Mouse (Mus musculus) ovary, postnatal 14 days (tissue): ENCODE measurements around the gene Gmpr.

Source experiments
- DNase-seq: peaks from one replicate; pipeline ENCODE4 v3.0.0; 2022; ENCODE audit warnings: low spot score

The Gmpr gene

DNA sequence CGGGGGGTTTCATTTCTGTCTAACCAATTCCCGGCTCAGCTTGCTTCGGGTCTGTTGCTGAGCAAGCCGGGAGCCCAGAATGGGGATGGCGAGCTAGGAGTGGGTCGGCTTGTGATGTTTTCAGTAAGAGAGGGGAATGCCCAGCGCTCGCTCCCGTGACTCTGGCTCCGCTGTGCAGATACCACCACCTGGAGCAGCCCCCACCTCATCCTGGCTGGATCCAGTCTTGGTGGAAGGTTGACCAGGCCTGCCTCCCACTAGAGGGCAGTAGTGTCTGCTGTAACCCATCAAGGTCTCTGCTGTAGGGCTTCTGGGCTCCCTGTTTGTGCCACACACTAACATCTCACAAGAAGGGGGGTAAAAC lies 31.9 kb downstream of the Gmpr start:
- peak; percentile 79 for DNase-seq

DNA sequence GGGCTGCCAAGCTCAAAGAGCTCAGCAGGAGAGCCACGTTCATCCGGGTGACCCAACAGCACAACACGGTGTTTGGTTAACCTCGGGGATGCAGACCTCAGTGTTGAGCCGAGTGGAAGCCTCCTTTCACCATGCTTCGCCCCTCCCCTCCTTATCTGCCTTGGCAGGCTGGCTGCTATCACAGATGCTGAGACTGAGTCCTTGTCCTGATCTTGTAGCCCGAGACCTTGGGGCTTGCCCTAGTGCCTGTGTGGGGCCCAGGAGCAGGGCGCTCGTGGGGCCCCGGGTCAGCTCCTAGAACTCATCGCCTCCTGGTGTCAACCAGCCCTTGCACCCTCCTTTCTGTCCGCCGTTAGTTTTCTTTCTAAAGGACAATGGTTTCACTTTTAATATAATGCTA lies 38.7 kb downstream of the Gmpr start:
- DNase-seq: no peak

DNA sequence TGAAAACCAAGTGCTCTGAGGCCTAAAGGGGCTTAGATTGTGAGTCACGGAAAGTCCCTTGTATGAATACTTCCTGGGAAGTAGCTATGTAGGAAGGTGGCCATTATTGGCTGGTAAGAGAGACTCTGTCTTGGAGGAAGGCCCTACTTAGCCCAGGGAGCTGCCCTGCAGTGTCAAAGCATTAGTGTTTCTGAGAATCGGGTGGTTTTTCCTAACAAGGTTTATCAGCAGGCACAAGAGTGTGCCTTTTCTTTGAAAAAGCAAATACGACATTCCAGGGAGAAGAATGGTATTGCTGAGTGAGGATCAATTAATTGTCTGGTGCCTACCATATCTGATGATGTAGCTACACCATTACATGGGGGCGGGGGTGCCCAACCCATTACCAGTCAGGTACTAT lies 39.7 kb downstream of the Gmpr start:
- DNase-seq: no peak

DNA sequence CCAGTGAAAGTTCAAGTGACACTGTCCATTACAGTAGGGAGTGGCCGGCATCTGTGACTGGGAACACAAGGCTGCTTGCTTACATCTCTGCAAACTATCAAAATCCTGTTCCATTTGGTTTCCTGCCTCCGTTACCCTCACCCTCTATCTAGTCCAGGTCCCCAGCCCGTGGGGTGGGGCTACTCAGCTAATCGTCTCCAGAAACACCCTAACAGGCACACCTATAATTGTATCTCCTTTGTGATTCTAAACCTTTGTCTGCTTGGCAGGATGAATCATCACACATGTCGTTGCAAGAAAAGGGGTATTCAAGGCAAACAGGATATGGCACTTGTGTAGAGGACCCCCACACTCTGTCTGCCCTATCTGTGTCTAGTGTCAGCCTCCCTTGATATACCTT lies 40.3 kb downstream of the Gmpr start:
- DNase-seq: no peak

DNA sequence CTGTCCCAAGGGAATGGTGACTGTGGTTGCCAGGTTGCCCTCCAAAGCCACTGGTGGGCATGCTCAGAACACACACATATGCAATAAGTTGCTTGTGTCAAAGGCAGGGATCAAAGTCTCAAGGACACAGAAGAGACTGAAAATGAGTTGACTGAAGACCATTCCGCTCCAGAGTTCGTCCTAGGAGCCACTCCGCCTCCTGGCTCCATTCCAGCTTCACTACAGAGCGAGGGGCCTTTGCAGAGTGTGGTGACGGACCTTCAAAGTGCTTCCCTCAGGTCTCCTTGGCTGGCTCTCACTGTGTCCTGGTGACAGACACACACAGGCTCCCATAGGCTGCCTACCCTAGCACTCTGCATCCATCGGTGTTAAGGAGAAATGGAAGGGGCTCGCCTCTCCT lies 46.4 kb downstream of the Gmpr start:
- no peak for DNase-seq

DNA sequence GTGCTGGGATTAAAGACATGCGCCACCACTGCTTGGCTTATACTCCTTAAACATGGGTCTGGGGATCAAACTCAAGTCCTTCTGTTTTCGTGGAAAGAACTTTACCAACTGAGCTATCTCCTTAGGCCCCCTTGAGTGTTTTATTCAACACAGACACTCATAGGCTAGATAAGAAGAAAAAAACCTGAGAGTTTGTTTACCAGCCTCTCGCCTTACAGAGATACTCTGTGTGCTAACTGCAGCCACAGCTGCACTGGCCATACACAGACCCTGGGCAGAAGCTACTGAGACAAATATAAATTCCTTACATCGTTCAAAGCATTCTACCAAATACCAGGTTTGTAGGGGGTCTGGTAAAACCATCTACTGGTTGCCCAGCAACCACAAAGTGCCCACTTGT lies 51.1 kb downstream of the Gmpr start:
- no peak for DNase-seq

DNA sequence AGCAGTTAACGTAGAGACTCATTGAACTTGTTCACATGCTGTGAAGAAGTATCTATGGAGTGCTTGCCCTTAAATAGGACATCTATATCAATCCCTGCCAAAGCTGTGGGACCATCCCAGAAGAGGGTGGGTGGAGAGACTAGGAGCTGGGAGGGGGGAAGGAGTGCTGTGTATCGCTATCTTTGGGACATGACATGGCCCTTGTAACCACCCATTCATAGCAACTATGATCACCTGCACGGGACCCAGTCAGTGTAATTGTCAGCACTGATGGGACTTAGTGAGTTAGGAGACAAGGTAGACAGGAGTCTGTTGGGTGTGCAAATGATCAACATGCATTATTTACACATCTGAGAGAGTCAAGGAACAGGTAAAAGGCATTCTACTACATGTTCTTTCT lies 52.0 kb downstream of the Gmpr start:
- no peak for DNase-seq

DNA sequence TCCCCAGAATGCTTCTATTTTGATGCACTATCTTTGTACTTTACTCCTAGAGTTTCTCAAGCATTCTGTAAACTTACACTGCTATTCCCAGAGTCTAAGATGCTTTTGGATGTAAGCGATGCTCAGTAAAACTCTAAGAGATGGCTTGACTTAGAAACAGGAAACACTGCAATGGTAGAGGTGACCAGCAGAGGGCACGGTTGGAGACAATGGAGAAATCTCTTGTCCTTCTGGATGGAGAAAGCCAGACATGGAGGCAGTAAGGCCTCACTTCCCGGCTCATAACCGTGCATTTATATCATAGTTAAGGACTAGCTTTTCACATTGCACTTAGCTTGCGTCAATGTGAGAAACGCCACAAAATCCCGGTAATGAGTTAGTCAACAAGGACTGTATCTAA lies 53.3 kb downstream of the Gmpr start:
- DNase-seq: no peak

DNA sequence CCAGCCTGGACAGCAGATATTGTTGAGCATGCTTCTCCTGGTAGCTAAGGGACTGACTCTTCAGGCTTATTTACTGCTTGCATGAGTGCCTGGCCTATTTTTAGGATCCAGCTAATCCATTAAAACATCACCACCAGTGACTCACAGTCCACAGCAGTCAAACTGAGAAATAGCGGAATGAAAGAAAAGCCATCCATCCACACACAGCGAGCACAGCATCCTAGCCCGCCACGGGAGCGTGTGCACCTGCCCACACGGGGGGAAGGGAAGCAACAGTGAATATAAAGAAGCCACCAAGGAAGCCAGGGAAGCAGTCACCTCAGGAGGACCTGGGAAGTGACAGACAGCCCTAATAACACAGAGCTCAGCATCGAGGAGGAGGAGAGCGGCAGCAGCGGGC lies 54.8 kb downstream of the Gmpr start:
- no peak for DNase-seq

DNA sequence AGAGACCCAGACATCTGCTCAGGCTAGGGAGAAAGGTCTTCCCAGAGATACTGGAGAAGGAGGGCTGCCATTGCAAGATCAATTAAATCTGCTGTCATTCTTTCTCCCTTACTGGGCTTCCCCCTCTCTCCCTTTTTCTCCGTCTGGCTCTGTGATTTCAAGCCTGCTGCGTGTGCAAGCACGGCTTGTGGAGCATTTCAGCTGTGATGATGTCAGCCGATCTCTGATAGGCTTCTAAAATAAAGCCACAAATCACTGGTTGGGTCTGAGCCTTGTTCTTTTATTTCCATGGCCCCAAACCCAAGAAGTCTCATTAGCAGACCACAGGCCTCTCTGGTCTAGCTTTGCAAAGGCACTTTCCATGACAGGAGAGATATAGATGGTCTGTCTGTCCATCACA lies 57.7 kb downstream of the Gmpr start:
- no peak for DNase-seq

DNA sequence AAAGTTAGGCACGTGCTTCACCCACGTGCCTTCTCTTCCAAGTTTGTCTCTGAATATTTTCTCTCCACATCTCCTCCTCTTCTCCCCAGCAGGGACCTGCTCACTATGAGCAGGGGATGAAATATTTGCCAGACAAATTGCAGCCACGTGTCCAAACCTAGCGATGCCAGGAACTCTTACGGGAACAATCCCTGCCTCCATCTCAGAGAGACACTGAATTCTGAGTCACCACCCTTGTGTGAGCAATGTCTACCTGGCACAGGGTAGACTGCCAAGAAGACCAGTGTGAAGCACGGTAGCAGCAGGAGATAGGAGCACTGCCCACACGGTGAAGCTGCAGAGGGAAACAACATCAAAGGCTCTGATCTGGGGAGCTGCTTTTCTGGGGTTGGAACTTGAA lies 62.7 kb downstream of the Gmpr start:
- no peak for DNase-seq

DNA sequence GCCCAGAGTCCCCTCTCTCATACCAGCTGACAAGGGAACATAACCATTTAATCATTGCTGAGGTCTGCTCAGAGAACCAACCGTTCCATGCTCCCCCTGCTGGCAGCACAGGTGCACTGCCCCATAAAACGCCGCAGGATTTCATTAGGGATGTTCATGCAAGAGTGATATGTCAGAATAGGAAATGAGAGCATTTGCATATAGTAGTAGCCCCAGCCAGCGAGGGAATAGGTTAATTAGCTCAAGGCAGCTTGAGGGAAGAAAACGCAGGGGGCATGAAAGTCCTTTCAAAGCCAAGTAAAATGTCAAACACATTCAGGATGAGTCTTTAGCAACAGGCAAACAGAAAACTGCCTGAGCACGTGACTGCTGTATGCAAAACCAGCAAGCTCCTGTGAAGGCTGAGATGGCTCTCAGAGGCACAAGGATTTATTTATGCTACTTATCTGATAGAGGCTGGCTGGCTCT lies 64.6 kb downstream of the Gmpr start:
- peak; percentile 81 for DNase-seq

DNA sequence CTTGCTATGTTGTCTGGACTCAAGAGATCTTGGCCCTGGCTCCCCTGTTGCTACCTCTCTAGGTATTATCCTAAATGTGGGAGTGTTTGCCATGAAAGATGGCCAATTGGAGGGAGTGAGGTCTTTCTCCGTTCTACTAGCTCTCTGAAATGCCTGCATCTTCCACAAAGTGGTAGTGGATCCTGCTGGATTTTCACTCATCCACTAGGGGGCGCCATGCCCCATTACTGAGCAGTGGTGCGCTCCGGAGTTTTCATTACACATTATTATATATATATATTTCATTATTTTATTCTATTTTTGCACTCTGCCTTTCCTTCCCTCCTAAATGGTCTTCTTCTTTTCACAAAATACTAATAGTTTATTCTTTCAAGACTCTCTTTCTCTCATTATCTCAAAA lies 65.5 kb downstream of the Gmpr start:
- peak; percentile 43 for DNase-seq

DNA sequence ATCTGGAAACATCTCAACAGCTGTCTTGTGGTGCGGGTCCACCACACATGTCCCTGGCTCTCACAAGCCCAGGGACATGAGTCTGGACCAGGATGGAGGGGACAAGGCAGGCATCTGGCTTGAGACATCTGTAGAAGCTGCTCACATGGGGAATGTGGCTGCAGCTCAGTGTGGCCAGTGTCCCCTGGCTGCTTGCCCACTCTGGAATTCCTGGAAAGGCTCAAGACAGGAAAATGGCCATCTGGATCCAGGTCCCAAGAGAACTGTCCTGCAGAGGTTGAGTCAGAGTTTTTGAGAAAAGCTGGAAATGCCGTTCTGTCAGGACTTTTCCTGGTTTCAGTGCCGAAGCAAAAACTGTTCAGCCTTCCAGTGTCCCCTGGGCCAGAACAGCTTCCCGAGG lies 68.9 kb downstream of the Gmpr start:
- peak; percentile 58 for DNase-seq

DNA sequence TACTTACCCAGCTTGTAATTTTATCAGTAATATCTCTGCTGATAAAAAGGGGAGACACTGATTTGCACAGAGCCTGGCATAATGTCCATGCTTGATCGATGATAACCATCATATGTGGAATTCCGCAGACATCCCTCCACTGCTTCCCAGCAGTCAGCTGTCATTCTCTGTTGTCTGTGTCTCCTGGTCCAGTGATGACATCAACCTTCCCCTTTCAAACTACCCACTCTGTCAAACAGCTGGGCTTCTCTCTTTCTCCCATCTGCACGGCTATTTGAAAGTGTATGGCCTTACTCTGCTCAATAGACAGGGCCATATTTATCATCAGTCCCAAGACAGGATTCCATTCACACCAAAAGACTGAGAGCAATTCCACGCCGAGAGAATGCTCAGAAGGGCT lies 70.1 kb downstream of the Gmpr start:
- no peak for DNase-seq

DNA sequence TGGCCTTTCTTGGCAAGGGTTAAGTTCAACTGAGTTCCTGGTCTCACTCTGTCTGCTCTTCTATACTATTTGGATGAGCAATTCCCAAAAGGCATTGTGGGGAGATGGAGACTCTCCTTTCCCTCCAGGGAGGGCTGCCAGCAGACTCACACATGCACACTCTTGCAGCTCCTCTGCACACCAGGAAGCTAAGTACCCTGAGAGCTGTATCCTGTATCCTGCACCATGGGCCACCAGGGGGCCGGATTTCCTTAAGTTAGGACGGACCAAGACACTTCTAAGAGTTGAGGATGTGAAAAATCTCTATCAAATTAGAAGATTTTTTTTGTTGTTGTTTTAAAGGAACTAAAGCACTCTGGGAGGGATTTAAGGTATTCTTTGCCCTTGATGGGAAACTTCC lies 70.5 kb downstream of the Gmpr start:
- no peak for DNase-seq

DNA sequence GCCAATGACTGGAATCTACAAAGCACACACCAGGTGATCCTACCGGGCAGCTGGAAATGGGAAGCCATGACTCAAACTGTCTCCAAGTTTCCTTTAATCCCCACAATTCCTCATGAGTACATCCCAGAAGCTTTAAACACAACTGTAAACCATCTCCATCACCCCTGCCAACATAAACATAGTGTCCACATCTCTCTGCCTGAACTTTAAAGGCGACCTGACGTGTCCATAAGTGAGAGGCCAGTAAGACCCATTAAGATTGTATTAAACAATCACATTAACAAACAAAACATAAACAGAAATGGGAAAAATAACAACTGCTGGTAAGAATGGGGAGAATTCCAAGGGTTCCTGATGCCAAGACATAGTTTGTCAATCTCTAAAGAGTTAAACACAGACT lies 72.5 kb downstream of the Gmpr start:
- no peak for DNase-seq

DNA sequence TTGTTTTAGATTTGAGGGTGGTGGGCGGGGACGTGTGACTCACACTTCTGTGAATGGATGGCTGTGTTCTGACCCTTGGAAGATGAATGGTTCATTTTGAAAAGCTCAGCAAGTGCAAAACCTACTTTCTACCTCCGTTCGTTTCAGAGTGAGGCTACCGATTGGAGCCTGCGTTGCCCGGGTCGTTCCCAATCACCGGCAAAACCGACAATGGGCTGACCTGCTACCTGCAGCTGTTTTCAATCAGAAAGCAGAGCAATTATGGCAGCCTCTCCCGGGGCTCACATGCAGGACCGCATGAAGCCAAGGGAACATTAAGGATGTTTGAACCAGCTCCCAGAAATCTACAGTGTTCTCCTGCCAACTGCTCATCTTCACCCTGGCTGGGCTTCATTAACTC lies 75.0 kb downstream of the Gmpr start:
- peak; percentile 9 for DNase-seq

DNA sequence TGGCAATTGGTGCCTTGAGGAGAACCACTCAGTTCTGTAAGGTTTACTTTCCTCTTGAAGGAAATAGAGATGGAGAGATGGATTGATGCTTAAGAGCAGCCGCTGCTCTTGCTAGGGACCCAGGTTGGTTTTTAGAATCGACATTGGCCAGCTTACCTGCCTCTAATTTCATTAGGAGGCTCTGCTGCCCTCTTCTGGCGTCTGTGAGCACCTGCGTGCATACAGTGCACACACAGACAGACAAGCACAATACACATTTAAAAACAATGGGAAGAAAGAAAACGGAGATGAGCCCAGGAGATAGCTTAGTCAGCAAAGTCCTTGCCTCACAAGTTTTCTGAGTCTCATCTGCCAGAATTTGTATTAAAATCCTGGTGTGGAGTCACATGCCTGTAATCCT lies 75.8 kb downstream of the Gmpr start:
- no peak for DNase-seq

DNA sequence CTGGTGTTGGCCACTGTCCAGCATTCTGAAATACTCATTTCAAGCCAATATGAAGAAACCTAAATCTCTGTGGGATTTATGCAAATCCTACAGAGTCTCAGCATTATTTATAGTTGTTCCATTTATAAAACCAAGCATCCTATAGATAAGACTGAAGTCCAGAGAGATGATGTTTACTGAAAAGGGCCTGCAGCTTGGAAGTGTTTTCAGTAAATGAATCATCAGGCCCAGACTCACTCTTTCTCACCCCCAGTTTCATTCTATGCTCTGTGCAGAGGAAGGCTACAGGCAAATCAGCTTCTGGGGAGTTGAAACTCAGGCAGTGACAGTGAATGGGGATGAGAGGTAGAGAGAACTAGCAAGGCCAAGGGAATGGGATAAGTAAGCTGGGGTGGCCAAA lies 83.7 kb downstream of the Gmpr start:
- DNase-seq: no peak

DNA sequence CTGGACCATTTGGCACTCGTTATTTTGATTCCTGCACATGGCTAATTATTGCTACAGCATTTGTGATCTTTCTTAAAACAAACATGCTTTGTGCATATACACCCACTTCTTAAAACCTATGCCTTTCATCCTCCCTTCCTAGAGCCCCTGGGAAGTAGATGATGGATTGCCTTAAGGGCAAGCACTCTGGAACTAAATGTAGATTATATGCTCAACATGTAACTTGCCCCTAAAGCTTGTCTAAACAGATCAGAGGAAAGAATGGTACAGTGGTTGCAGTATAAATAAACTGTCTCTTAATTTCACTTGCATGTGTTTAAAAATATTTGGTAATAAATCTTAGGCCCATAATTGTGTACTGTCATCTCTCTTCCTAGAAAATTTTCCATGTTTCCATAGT lies 86.7 kb downstream of the Gmpr start:
- DNase-seq: no peak

DNA sequence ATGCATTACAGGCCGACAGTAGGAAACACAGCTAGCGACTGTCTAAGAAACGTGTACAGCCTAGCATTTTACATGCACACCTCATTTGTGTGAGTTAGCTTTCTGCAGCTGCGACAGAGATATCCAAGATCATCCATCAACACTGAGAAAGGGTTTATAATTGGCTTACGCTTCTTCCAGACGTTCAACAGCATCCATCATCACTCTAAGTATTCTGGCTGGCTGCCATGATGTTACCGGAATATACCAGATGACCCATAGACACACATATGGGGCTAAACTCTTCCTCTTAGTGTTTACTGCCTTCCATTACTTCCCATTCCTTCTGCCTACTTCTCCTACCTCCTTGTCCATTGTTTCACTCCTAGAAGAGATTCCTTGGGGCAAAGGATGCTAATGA lies 88.2 kb downstream of the Gmpr start:
- DNase-seq: no peak

DNA sequence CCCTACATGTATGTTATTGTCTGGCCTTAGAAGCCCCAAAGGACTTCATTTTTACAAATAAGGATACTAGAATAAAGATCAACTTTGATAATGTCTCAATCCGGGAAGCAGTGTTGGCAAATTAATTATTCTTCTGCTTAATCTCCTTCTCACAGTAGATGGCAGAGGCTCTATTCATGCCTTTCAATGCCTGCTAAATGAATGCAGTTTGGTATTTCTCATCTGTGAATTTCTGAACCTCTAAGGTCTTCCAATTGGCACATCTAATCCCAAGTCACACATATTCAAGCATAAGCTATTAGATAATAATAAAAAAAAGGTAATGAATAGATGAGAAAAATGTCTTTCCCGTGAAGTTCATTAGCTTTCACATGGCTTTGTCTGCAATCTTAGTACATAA lies 92.6 kb downstream of the Gmpr start:
- no peak for DNase-seq

DNA sequence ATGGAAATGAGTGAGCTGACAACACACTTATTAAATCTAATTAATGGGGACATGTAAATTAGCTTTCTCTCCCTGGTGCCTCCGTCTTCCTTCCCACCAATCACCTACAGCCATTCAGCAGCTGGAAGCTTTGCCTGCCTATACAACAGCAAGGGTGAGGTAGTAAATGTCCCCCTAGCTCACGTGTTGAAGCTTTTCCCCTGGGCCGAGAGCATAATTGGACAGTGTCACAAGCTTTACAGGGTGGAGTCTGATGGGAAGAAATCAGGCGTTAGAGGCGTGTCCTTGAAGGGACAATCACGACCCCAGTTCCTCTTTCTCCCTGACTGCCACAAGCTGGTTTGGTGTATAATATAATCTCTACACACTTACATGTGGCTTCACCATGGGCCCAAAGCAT lies 93.2 kb downstream of the Gmpr start:
- DNase-seq: no peak
